Mouse (Mus musculus): Measurements from ENCODE around the gene Ank2. TPM values are rescaled to one million over a fixed set of nuclear protein-coding genes. Genes with fewer than 3 reads are reported as not detected.

The Ank2 gene
- polyA plus RNA-seq, 1 experiment from 2014 or later, result 204 TPM

DNA sequence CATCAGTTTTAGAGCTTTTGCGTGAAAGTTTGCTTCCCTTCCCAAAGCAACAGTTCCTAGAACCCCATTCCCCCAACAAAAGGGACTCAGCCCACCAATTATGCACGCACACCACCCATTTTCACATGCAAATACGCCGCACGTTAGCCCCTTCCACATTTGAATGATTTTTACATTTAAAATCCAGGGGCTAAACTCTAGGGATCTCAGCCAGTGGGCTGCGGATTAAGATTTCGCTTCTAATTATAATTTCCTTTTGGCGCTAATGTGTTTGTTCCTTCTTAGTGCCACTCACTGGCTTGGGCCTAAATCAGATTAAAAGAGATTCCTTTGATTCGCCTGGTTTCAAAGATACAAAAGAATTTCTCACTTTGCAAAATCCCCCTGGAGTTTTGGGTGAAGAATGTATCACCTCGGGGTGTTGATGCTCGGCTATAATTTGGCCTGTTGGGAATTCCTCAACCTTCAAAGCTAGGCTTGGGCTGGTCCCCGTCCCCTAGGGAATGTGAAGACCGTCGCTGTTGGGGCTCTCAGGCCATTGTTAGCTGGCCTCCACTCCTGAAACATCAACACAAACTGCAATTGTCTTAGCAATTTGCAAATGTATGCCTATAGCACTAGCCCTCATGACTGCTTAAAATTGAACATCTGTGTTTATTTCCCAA lies 35.2 kb downstream of the Ank2 start:
- DNase-seq (ENCODE audit: low spot score), result peak; percentile 38
- Histone ChIP-seq H3K4me3 (replicated peaks; ENCODE audit: low read length) (no peak overlapping the region), H3K4me1 (replicated peaks; ENCODE audit: control insufficient read depth, insufficient read depth, low read length) (peaks cover 8% of the 10 kb centered on the region; the same call in 1 of the 2 replicates), H3K27ac (no peak overlapping the region), H3K36me3 (replicated peaks; ENCODE audit: control insufficient read depth, insufficient read depth) (no peaks in the 10 kb centered on the region), H3K9ac (no peak overlapping the region), H3K27me3 (ENCODE audit: control insufficient read depth, insufficient read depth, low read length) (no peaks in the 10 kb centered on the region), H3K9me3 (ENCODE audit: control insufficient read depth, low read length) (no peaks in the 10 kb centered on the region), H3K4me2 (replicated peaks) (peak overlapping the region; percentile 24; the same call in 1 of the 2 replicates)
- 9% methylated on average over 14 of the region's 14 CpGs for whole genome bisulfite sequencing
- no peak for ATAC-seq (ENCODE audit: low FRiP score)

DNA sequence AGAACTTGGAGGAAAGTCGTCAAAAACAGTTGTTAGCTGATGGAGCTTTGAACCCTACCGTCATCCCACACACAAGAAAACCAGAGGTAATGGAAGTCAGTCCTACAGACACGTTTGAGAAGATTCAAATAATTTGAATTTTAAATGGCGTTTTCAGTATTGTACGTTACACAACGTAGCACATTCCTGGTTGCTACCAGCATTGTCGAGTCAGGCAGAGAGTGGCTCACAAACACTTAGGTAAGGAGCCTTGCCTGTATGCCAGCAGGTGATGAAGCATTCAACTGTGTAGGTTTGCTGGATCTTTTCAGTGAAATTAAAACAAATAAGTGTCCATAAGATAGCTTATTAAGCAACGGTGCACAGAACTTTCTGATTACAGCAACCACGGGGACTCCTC lies 36.0 kb downstream of the Ank2 start:
- H3K9ac ChIP-seq, result no peak overlapping the region
- no peak overlapping the region for H3K4me3 ChIP-seq (replicated peaks; ENCODE audit: low read length)
- H3K36me3 ChIP-seq (replicated peaks; ENCODE audit: control insufficient read depth, insufficient read depth), result no peaks in the 10 kb centered on the region
- peaks cover 8% of the 10 kb centered on the region; the same call in 1 of the 2 replicates for H3K4me1 ChIP-seq (replicated peaks; ENCODE audit: control insufficient read depth, insufficient read depth, low read length)
- H3K4me2 ChIP-seq (replicated peaks), result no peak overlapping the region
- no peaks in the 10 kb centered on the region for H3K9me3 ChIP-seq (ENCODE audit: control insufficient read depth, low read length)
- 19% methylated on average over 9 of the region's 9 CpGs for WGBS
- no peaks in the 10 kb centered on the region for H3K27me3 ChIP-seq (ENCODE audit: control insufficient read depth, insufficient read depth, low read length)
- DNase-seq (ENCODE audit: low spot score), result no peak
- H3K27ac ChIP-seq, result no peak overlapping the region
- no peak for ATAC-seq (ENCODE audit: low FRiP score)

DNA sequence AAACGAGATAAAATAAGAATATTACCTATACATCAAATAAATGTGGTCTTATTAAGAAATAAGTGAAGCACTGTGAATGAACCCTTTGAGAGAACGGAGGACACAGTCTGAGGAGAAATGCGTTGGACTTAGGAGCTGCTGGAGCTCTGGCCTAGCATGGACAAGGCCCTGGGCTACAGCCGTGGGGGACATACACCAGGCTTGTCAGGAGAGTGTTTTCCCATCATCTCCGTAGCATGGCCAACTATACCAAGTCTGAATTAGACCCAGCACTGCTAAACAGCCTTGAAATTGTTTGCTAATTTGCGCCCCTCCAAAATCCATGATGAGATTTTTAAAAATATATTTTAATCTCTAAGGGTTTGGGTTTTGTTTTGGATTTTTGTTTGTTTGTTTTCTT lies 36.7 kb downstream of the Ank2 start:
- peaks cover 8% of the 10 kb centered on the region; the same call in 1 of the 2 replicates for H3K4me1 ChIP-seq (replicated peaks; ENCODE audit: control insufficient read depth, insufficient read depth, low read length)
- ATAC-seq (ENCODE audit: low FRiP score), result no peak
- H3K4me3 ChIP-seq (replicated peaks; ENCODE audit: low read length), result no peak overlapping the region
- H3K9me3 ChIP-seq (ENCODE audit: control insufficient read depth, low read length), result no peaks in the 10 kb centered on the region
- no peak overlapping the region for H3K27ac ChIP-seq
- H3K9ac ChIP-seq, result no peak overlapping the region
- no peak overlapping the region for H3K4me2 ChIP-seq (replicated peaks)
- no peaks in the 10 kb centered on the region for H3K27me3 ChIP-seq (ENCODE audit: control insufficient read depth, insufficient read depth, low read length)
- no peaks in the 10 kb centered on the region for H3K36me3 ChIP-seq (replicated peaks; ENCODE audit: control insufficient read depth, insufficient read depth)
- no peak for DNase-seq (ENCODE audit: low spot score)
- 74% methylated on average over 6 of the region's 6 CpGs for WGBS

DNA sequence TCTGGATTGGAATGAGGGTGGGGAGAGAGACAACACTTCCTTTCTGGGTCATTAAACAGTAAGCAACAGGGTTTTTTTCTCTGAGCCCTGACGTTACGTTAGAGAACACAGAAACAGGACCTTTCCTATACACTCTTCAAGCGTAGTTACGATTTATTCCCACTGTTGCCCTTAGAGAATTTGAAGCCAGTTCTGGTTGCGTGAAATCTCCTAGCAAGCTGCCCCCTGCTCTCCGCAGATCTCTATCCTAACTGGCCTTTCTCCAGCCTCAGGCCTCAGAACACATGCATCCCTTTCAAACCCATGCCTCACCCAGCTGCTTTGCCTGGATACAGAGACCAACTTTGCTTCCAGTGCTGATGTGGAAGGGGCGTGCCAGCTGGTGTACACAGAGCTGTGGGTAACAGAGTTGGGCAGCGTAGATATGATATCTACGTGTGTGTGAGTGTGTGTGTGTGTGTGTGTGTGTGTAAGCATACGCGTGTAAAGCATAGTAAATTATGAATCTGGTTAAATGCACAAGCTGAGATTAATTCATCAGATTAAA lies 38.2 kb downstream of the Ank2 start:
- WGBS, result 51% methylated on average over 11 of the region's 11 CpGs
- DNase-seq (ENCODE audit: low spot score), result no peak
- no peak for ATAC-seq (ENCODE audit: low FRiP score)

DNA sequence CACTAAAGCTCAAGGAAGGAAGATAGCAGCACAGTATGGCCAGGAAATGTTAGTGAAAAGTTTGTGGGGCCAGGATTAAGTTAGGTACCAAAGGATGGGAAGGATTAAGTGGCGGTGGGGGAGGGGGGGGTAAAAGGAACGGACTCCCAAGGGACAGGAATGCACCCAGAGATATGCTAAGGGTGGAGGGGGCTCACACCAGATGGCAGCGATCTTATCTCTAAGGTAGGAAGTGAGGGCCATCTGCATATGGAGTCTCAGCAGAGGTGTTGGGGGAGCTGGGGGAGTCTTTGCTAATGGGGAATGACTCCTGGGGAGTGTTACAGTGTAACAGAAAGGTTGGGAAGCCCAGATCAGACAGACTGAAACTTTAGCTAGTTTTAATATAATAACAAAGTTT lies 39.3 kb downstream of the Ank2 start:
- Histone ChIP-seq H3K36me3 (replicated peaks; ENCODE audit: control insufficient read depth, insufficient read depth) (no peaks in the 10 kb centered on the region), H3K9me3 (ENCODE audit: control insufficient read depth, low read length) (no peaks in the 10 kb centered on the region), H3K27ac (no peak overlapping the region), H3K9ac (no peak overlapping the region), H3K27me3 (ENCODE audit: control insufficient read depth, insufficient read depth, low read length) (no peaks in the 10 kb centered on the region), H3K4me2 (replicated peaks) (no peak overlapping the region), H3K4me1 (replicated peaks; ENCODE audit: control insufficient read depth, insufficient read depth, low read length) (peaks cover 8% of the 10 kb centered on the region; the same call in 1 of the 2 replicates), H3K4me3 (replicated peaks; ENCODE audit: low read length) (no peak overlapping the region)
- DNase-seq (ENCODE audit: low spot score) (no peak), ATAC-seq (ENCODE audit: low FRiP score) (no peak)
- 36% methylated on average over 3 of the region's 3 CpGs for WGBS

More for the DNA sequence above, 38.2 kb downstream of the Ank2 start:
- Histone ChIP-seq H3K4me3 (replicated peaks; ENCODE audit: low read length) (no peak overlapping the region), H3K9me3 (ENCODE audit: control insufficient read depth, low read length) (no peaks in the 10 kb centered on the region), H3K4me2 (replicated peaks) (no peak overlapping the region), H3K36me3 (replicated peaks; ENCODE audit: control insufficient read depth, insufficient read depth) (no peaks in the 10 kb centered on the region), H3K4me1 (replicated peaks; ENCODE audit: control insufficient read depth, insufficient read depth, low read length) (peaks cover 8% of the 10 kb centered on the region; the same call in 1 of the 2 replicates), H3K27me3 (ENCODE audit: control insufficient read depth, insufficient read depth, low read length) (no peaks in the 10 kb centered on the region), H3K27ac (no peak overlapping the region), H3K9ac (no peak overlapping the region)

DNA sequence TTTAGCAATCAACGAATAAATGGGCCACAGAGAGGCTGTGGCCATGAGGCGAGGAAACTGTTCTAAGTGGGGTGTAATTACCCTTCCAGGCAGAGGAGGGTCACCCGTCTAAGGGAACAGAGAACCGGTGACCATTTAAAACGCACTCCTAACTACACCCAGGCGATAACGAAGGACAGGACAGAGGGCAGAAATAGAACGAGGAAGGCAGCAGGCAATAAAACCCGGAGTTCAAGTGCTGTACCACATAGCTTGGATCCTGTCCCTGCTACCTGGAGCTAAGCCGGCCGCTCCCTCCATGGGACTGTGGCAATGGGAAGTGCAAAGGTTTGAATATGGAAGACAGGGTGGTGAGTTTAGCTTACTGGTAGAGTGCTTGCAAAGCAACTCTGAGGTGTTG lies 40.2 kb downstream of the Ank2 start:
- WGBS, result 55% methylated on average over 11 of the region's 11 CpGs
- Histone ChIP-seq H3K36me3 (replicated peaks; ENCODE audit: control insufficient read depth, insufficient read depth) (no peaks in the 10 kb centered on the region), H3K9ac (no peak overlapping the region), H3K4me1 (replicated peaks; ENCODE audit: control insufficient read depth, insufficient read depth, low read length) (peaks cover 6% of the 10 kb centered on the region; the same call in 1 of the 2 replicates), H3K27me3 (ENCODE audit: control insufficient read depth, insufficient read depth, low read length) (no peaks in the 10 kb centered on the region), H3K4me3 (replicated peaks; ENCODE audit: low read length) (no peak overlapping the region), H3K4me2 (replicated peaks) (no peak overlapping the region), H3K9me3 (ENCODE audit: control insufficient read depth, low read length) (no peaks in the 10 kb centered on the region), H3K27ac (no peak overlapping the region)
- ATAC-seq (ENCODE audit: low FRiP score) (no peak), DNase-seq (ENCODE audit: low spot score) (no peak)

DNA sequence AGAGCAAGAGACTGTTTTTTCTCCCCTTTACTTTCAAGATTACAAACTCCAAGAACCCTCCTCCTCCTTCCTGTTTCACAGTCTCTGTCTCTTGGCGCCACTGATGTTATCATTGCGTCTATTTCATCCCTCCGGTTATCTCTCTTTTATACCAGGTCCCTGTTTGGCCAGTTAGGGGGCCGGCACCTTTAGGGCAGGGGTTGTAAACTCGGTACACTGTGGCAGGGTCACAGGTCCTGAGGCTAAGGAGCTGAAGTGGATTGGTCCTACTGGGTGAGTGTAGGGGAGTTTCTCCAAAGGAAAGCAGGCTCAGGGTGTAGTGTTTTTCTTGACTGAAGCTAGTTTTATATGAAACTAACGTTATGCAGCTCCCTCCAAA lies 40.7 kb downstream of the Ank2 start:
- H3K9me3 ChIP-seq (ENCODE audit: control insufficient read depth, low read length), result no peaks in the 10 kb centered on the region
- H3K4me3 ChIP-seq (replicated peaks; ENCODE audit: low read length), result no peak overlapping the region
- H3K36me3 ChIP-seq (replicated peaks; ENCODE audit: control insufficient read depth, insufficient read depth), result no peaks in the 10 kb centered on the region
- H3K4me2 ChIP-seq (replicated peaks), result no peak overlapping the region
- H3K9ac ChIP-seq, result no peak overlapping the region
- no peak overlapping the region for H3K27ac ChIP-seq
- DNase-seq (ENCODE audit: low spot score) (no peak), ATAC-seq (ENCODE audit: low FRiP score) (no peak)
- 0 out of 2 replicates have a peak, but pooled peaks cover under 1% of the 10 kb centered on the region for H3K4me1 ChIP-seq (replicated peaks; ENCODE audit: control insufficient read depth, insufficient read depth, low read length)
- no peaks in the 10 kb centered on the region for H3K27me3 ChIP-seq (ENCODE audit: control insufficient read depth, insufficient read depth, low read length)
- WGBS, result 46% methylated on average over 6 of the region's 6 CpGs

DNA sequence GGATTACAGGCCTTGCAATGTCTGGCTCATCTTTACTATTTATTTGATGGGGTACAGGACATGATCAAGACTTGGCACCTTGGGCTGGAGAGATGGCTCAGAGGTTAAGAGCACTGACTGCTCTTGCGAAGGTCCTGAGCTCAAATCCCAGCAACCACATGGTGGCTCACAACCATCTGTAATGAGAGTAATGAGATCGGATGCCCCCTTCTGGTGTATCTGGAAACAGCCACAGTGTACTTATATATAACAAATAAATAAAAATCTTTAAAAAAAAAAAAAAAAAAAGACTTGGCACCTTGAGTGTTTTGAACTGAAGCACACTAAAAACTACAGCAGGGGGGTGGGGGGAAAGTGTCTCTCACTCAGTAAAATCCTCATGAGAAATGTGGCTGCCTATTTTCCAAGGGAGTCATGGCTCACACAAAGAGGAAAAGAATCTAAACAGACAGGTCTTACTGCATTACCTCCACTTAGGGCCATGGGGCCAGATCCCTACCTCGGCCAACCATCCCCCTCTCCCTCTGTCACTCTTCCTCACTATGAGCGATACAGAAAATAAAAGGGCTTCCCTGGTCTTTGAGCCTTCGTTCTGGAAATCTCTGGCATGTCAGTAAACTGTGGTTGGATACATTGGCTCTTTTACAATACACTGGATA lies 41.3 kb downstream of the Ank2 start:
- H3K9me3 ChIP-seq (ENCODE audit: control insufficient read depth, low read length), result no peaks in the 10 kb centered on the region
- H3K4me2 ChIP-seq (replicated peaks), result no peak overlapping the region
- H3K36me3 ChIP-seq (replicated peaks; ENCODE audit: control insufficient read depth, insufficient read depth), result no peaks in the 10 kb centered on the region
- no peaks in the 10 kb centered on the region for H3K4me1 ChIP-seq (replicated peaks; ENCODE audit: control insufficient read depth, insufficient read depth, low read length)
- DNase-seq (ENCODE audit: low spot score), result no peak
- 37% methylated on average over 5 of the region's 5 CpGs for WGBS
- ATAC-seq (ENCODE audit: low FRiP score), result no peak
- no peaks in the 10 kb centered on the region for H3K27me3 ChIP-seq (ENCODE audit: control insufficient read depth, insufficient read depth, low read length)
- H3K27ac ChIP-seq, result no peak overlapping the region
- H3K4me3 ChIP-seq (replicated peaks; ENCODE audit: low read length), result no peak overlapping the region
- H3K9ac ChIP-seq, result no peak overlapping the region

DNA sequence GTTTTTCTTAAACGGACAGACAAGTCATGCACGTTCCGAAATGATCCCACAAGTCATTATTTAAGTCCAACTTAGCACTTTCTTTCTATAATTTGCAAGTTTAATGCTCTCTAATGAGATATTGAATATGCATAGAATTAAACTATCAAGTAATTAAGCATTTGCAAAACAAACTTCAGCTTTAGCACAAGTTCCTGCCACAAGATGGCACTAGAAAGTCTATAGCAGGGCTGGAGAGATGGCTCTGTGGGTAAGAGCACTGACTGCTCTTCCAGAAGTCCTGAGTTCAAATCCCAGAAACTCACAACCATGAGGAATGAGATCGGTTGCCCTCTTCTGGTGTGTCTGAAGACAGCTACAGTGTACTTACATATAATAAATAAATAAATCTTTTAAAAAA lies 45.4 kb downstream of the Ank2 start:
- H3K4me3 ChIP-seq (replicated peaks; ENCODE audit: low read length), result no peak overlapping the region
- no peak overlapping the region for H3K27ac ChIP-seq
- ATAC-seq (ENCODE audit: low FRiP score) (no peak), DNase-seq (ENCODE audit: low spot score) (no peak)
- H3K27me3 ChIP-seq (ENCODE audit: control insufficient read depth, insufficient read depth, low read length), result no peaks in the 10 kb centered on the region
- H3K9me3 ChIP-seq (ENCODE audit: control insufficient read depth, low read length), result no peaks in the 10 kb centered on the region
- H3K4me2 ChIP-seq (replicated peaks), result no peak overlapping the region
- 81% methylated on average over 4 of the region's 4 CpGs for WGBS
- no peaks in the 10 kb centered on the region for H3K36me3 ChIP-seq (replicated peaks; ENCODE audit: control insufficient read depth, insufficient read depth)
- H3K4me1 ChIP-seq (replicated peaks; ENCODE audit: control insufficient read depth, insufficient read depth, low read length), result no peaks in the 10 kb centered on the region
- no peak overlapping the region for H3K9ac ChIP-seq
